Mouse (Mus musculus): Measurements from ENCODE around the gene Cfi.

The Cfi gene

DNA sequence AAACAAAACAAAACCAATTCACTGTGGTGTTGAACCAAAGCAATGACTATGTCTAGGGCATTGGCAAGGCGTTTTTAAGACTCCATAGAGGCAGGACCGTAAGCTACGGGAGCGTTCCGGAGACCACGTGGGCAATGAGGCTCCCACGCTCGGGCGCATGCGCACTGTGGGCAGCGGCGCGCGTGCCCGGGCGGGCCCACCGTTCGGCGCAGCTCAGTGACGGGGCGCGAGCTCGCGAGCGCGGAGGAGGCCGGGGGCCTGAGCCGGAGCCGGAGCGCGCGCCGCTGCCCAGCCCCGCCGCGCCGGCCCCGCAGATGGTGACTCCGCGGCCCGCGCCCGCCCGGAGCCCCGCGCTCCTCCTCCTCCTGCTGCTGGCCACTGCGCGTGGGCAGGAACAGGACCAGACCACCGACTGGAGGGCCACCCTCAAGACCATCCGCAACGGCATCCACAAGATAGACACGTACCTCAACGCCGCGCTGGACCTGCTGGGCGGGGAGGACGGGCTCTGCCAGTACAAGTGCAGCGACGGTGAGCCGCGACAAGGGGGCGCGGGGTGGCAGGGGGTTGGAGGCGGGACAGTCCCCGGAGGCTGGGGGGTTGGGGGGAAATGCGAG lies 42.8 kb downstream of the Cfi start, which contains the start of gene Pla2g12a:
Pla2g12a (plus strand) TSS at position 202 of the 617 bp plus-strand sequence.
- DNase-seq, result peak; percentile 96

DNA sequence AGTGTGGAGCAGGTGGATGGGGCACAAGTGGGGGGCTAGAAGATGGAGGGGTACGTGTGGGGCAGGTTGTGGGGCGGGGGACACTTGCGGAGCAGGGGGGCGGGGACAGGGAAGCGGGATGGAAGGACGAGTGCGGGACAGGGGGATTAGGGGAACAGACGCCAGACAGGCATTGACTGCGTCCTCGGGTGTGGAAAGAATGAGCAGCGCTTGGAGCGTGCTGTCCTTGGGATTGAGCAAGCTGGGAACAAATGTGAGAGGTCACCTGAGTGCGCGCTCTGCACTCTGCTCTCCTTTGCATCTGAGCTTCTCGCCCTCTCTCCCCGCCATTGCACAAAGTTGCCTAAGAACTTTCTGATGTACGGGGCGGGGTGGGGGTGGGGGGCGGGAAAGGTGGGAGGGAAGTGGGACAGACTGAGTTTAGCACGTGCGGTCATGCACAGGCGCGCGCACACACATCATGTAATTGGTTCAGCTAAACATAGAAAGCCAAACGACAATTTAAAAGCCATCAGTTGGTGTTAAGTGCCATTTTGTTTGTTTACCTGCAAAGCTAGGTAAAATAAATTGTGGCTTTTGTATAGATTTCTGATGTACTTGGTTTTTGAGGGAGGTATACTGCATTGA lies 43.6 kb downstream of the Cfi start:
- peak; percentile 62 for DNase-seq

DNA sequence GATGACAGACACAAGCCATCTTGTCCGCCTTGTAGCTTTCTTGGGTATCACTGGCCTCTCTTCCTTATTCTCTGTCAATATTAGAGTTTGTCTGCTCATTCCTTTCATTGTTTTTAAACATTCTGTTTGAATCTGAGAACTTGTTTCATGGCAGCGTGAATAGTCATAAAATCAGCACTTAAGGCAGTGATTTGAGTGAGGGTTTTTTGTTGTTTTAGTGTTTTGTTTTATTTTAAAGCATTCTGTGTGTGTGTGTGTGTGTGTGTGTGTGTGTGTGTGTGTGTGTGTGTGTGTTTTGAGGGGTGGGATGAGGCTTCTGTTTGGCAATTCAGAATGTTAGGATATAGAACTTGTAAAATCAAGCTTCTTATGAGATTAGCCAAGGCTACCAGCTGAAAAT lies 44.2 kb downstream of the Cfi start:
- DNase-seq, result no peak

DNA sequence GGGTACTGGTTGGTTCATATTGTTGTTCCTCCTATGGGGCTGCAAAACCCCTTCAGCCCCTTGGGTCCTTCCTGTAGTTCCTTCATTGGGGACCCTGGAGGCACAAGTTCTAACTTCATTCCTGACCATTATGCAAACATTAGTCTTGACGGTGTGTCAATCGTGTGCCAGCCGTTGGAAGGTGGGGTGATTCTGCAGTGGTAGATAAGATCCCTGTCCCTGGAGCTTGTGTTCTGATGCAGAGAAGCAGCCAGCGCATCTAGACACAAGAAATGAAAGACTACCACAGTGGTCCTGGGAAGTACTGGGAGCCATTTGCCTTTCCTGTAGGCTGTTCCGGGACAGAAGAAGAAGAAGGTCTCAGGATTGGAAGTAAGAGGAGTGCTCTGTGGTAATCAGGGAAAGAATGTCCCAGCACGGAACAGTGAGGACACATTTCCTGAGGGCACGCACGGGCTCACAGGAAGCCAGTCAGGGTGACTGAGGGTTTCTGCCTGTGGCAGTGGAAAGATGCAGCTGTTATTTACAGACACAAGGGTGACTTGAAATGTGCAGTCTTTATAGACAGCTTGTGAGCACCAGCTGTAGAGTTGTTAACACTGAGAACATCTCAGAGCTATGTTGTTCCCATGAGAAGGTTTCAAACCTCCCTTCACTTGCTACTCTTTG lies 45.4 kb downstream of the Cfi start:
- no peak for DNase-seq

DNA sequence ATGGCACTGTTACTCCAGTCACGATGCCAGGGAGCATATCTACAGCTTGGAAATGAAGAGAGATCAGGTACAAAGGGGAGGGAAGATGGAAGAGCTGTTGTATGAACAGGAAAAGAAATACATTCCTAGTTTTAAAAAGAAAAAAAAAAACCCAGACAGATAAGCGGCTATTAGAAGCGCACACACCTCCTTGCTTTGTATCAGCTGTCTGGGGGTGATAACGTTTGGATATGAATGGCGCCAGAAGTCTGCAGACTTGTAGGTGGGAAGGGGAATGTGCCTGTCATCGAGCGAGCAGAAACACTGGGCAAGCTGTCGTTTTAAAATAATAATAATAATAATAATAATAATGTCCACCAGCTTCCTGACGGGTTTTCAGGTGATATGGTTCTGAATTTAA lies 49.9 kb downstream of the Cfi start:
- DNase-seq, result no peak

DNA sequence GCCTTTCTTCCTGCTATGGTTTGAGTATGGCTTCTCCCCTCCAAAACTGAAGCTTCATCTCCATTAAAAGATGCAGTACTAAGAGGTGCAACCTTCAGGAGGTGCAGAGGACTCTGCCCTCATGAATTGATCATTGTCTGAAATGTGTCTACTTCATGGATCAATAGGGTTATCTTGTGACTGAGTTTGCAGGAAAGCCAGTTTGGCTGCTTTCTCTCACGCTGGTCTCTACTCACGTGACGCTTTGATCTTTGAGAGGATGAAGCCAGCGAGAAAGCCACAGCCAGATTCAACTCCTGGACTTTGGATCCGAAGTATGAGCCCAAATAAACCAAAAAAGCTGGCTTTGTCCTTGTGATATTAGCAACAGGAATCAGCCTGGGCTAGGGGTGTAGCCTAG lies 50.7 kb downstream of the Cfi start:
- DNase-seq, result no peak

DNA sequence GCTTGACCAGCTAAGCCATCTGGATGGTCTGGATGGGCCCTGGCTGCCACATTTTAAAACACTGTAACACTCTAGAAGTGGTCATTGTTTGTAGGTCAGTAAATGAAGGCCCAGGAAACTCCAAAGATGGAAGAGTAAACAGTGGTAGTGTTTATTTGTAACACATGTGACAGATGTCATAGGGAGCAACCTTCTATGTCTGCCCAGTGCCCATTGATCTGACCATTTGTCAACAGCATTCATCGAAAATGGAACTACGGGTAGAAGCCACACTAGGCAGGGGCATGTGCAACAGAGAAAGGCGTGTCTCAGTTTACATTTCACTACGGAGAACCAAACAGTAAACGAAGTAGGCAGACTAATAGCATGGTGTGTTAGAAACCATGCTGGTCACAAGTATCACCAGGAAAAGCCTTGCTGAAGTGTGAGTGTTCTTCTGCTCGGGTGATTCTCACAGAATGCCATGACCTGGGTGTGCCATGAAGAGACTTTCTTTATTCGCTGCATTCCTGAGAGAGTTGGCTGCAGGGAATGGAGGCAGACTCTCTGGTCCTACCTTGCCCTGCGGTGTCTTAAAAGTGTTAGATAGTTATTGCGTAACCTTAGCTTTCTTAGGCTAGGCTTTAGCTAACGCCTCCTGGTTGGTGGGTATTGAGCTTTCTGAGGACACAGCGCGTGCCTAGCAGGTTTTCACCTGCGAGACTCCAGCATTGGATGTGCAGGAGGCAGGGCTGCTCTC lies 52.3 kb downstream of the Cfi start:
- DNase-seq, result no peak

DNA sequence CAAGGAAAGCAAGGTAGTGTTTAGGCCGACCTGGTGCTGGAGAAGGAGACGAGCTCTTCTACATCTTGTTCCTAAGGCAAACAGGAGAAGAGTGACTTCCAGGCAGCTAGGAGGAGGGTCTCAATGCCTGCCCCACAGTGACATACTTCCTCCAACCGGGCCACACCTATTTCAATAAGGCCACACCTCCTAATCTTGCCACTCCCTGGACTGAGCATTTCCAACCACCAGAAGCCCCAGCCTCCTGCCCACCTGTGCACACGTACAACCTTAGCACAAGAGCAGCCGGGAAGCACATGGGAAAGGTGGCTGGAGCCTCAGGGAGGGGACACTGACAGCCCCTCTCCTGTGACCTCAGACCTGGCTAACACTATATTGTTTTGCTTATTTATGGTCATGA lies 56.3 kb downstream of the Cfi start:
- no peak for DNase-seq

DNA sequence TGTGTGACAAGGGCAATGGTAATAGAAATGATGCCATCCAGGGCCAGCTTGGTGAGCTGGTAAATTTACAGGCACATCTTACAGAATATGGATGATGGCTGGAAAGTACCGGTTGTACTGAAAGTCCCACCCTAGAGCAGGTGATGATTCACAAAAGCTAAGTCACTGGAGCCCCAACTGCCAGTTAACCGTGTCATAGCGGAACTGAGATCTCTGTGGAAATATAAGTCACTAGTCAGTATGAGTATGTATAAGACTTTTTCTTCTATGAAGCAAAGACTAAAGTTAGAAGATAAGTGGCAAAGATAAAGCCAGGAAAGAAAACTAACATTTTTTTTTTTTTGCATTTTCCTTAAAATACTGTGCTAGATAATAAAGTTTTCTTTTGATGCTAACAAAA lies 57.5 kb downstream of the Cfi start:
- no peak for DNase-seq

DNA sequence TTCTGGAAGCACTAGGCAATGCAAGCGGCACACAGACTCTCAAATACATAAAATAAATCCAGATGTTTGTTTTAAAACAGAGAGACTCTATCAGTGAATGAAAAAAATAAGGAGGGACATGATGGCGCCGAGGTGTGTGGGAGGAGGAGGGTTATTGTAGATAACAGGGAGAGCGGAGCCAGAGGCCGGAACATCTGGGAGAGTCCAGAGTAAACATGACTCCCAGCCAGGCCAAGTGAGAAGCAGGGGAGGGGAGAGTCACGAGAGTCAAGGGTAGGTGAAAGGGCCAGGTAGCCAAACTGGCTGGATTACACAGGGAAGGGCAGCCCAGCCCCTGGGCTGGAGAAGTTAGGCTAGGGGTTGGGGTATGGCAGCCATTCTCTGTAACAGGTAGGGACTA lies 60.9 kb downstream of the Cfi start:
- DNase-seq, result no peak

DNA sequence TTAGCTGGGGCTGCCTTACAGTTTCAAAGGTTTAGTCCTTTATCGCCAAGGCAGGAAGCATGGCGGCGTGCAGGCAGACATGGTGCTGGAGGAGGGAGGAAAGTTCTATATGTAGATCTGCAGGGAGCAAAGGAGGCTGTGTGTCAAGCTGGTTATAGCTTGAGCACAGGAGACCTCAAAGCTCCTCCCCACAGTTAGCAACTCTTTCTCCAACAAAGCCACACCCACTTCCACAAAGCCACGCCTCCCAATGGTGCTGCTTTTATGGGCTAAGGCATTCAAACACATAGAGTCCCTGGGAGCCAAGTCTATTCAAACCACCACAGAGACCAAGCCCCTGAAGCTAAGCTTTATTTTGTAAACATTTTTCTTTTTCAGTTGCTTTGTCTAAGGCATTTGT lies 63.2 kb downstream of the Cfi start:
- DNase-seq, result peak; percentile 31

DNA sequence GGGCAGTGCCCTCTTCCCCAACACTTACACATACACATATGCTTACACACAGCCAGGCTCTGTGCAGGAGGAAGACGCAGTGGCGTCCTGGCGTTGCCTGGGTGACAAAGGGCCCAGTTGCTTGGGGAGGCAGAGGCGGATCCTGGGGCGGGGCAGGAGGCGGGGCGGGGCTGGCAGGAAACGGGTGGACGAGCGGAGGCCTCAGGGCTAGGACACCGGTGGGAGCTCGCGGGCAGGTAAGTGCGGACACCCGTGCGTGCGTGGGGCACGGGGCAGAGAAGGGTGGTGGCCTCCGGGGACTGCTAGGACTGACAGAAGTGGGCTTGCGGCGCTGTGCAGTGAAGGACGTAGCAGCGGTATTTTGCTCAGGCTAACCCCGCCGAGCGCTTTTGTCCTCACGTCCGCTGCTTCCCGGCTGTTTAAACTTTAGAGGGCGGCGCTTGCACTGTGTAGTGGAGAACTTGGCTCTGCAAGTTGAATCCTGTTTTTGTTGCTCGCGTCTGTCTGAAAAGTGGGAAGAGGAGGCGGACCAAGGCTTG lies 65.7 kb downstream of the Cfi start, which contains the start of gene Casp6:
Casp6 (plus strand) TSS at position 155 of the 539 bp plus-strand sequence.
- DNase-seq, result peak; percentile 89

DNA sequence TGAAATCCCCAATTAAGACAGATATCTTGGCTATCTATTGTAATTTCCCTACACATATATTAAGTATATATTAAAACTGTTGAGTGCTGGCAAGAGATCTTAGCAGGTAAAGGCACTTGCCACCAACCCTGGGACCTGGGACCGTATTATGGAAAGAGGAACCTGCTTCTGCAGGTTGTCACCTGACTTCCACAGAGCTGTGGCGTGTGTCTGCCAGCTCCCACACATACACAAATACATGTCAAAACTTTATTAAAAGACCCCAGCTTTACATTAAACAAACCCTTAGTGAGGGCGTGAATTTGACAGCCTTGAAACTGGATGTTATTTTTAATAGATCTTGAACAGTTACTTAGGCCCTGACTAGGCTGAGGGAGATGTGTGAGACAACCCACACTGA lies 67.7 kb downstream of the Cfi start:
- DNase-seq, result no peak

DNA sequence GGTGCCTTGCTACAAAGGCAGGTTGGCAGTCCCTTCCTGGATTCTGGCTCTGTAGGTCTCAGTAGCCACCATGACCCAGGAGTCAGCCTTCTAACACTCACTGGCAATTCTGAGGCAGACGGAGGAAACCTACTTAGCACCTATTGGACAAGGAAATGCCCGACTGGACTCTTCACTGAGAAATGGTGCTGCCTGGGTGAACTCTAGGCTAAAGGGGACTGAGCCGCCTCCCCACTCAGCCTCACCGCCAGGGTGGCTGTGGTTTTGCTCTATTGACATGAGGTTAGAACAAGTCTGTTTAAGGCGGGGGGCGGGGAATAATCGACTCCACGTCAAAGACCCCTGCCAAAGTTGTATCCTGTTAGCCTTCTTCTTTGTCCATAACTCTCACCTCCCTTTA lies 68.2 kb downstream of the Cfi start:
- DNase-seq, result no peak

DNA sequence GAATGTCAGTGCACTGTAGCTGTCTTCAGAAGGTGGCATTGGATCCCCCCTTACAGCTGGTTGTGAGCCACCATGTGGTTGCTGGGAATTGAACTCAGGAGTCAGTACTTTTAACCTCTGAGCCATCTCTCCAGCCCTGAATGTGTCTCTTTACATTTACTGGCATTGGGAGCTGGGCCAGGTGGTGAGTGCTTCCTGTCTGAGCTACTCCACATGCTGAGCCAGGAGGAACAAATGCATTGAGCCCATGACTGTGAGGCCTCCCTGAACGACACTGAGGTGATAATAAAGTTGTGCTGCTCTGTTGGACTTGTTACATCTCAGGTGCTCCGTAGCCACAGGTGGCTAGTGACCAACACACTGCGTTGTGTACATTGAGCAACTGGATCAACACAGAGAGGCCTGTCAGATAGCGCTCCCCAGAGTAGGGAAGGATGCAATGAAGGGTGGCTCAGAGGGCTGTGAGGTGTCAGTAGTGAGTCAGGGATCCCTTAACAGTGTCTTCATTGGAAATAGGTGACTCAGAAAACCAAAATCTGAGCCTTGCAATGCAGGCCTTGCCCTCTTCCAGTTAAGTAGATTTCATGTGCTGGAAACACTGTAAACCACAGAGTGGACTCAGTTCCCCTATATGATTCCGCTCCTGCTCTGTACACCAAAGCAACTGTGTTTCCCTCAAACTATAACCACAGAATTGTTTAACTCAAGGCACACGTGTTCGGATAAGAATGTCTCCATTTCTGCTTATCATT lies 68.9 kb downstream of the Cfi start:
- DNase-seq, result no peak

DNA sequence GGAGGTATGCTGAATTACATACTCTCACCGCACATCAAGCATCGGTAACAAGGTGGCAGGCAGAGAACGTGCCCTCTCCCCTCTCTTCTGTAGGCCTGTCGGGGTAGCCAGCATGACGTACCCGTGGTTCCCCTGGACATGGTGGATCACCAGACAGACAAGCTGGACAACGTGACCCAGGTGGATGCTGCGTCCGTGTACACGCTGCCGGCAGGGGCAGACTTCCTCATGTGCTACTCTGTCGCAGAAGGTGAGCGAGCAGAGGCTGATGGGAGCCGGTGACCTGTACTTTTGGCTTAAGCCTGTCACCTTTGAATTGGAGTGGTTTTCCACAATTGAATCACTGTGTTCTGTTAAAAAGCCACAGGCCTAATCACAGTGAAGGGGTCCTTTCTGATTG lies 76.3 kb downstream of the Cfi start:
- DNase-seq, result no peak

DNA sequence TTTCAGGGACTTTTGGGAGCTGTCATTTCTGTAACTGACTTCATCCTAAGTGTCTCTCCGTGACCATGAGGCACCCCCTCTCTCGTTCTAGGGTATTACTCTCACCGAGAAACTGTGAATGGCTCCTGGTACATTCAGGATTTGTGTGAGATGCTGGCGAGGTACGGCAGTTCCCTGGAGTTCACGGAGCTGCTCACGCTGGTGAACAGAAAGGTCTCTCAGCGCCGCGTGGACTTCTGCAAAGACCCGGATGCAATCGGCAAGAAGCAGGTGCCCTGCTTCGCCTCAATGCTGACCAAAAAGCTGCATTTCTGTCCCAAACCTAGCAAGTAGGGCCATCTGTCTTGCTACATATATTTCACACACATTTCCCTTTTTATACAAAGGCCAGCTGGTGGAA lies 77.6 kb downstream of the Cfi start:
- no peak for DNase-seq

DNA sequence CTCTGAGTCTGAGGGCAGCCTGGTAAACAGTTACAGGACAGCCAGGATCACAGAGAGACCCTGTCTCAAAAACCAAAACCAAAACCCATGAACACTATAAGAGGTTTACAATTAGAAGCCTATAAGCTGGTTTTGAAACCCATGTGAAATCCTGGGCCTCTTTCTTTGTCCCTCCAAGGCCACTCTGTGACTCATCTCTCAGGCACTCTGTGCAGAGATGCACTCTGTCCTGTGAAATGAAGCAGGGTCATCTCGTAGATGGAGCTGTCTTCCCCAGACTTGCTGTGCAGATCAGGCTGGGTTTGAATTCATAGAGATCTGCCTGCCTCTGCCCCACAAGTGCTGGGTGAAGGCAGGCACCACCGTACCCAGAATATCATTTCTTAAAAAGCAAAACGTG lies 81.7 kb downstream of the Cfi start:
- no peak for DNase-seq

DNA sequence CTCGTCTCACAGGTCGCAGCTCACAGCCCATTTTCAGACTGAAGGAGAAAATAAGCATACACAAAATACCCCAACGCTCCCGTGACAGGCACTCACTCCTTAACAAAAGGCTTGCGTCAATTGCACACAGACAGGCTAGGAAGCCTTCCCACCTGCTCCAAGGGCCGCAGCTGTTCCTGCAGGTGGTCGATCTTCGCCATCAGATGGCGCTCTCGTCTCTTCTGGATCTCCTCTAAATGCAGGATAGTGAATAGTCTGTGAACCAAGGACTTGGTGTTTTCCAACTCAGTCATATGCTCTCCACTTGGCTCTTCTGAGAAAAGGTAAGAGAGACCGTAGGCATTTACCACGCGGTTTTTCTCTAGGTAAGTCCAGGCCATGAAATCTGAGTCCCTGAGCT lies 82.8 kb downstream of the Cfi start:
- DNase-seq, result peak; percentile 74

DNA sequence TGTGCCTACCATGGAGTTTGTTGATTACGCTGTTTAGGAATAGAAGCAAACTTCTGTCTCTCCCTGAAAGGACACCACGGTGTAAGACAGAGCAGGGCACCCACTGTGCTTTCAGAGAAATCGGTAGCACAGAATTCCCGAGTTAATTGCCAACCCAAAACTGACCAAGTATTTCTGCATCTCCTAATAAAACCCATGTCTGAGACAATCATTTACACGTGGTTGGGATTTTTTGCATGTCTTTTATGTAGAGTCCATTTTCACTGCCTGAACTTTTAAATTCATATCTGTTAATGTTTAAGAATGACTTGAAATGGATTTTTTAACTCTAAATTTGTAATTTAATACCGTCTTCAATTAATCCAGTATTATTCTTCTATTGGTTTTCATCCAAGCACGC lies 87.9 kb downstream of the Cfi start:
- no peak for DNase-seq

Measured in embryo, embryonic 11 days (tissue).